Mouse (Mus musculus) fibroblast of lung, adult 2 months (primary cell): Measurements from ENCODE around the gene Mpzl2.
"Not testable (repeated sequence)": the region's sequence is repeated elsewhere in the genome, so short reads cannot be mapped to it uniquely, and the experiment has no call there.

Source experiments
- DNase-seq: peaks from one replicate; pipeline ENCODE4 v3.0.0-alpha.2; 2011; ENCODE audit warnings: low read depth

Gene Mpzl2

GRCm38 (mm10) chr9:45034526-45034925 lies 5.1 kb upstream of the Mpzl2 start:
- no peak for DNase-seq

- not testable (repeated sequence) for DNase-seq
Observed at GRCm38 (mm10) chr9:45037803-45038202, 1.8 kb upstream of the Mpzl2 start.

GRCm38 (mm10) chr9:45040066-45040845 lies 657 bp downstream of the Mpzl2 start:
- no peak for DNase-seq

- no peak for DNase-seq
Observed at GRCm38 (mm10) chr9:45041131-45041838, 1.7 kb downstream of the Mpzl2 start.

DNA sequence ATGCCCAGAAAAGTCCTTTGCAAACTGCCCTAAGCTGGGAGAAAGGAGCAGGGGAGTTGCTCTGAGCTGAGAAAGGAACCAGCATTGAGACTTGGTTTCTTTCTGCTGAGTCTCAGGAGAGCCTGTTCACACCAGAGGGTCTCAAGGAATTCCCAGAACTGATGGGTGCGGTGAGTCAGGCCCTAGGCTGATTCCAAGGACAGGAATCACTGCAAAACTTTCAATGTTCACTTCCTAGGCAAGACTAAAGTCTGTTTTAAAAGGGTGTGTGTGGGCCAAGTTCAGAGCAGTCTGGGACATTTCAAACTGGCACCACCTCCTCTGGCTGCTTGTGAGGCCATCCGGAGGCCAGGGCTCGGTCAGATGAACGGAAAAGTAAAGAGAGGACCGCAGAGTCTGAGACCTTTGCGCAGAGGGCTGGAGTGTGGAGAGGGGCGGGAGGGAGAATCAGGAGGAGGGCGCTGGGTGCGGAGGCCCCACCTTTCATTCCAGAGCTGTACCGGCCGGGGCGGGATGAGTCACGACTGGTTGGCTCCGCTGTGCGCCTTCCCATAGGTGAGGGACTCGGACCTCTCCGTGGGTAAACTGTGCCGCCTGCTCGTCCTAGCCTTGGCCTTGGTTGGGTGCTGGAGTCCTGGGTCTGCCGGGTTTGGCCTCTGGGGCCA lies 2.6 kb downstream of the Mpzl2 start:
- DNase-seq, result no peak

DNA sequence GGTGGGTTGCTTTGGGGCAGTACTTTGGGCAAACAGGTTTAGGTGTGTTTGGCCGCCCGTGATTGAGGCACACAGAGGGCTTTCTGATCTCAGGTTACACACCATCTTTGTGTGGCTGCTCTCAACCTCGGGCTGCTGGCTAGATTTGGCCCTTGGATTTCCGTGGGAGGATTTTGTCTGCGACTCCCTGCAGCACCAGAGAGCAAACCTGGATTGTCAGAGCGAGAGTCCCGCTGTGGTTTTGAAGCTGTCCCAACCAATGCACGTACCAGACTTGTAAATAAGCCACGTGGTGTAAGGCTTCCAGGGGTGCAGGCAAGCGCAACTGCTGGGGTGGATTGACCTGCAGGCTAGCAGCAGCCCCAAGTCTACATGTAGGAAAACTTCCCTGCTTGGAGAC lies 3.3 kb downstream of the Mpzl2 start:
- DNase-seq, result no peak

DNA sequence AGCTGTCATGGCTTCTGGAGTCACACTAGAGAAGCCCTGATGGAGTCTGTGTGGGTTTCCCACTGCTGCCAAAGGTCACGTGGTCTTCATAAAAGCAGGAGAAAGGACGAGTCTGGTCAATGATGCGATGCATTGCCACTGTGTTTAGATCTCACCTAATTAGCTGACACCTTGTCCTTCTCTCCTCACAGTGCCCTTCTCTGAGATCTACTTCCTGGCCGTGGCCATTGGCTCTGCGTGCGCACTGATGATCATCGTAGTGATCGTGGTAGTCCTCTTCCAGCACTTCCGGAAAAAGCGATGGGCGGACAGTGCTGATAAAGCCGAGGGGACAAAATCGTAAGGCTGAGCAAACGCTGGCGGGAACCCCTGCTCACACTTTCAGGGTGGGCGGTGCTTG lies 7.4 kb downstream of the Mpzl2 start:
- DNase-seq, result no peak

- DNase-seq, result no peak
Observed at GRCm38 (mm10) chr9:45048511-45048910, 8.9 kb downstream of the Mpzl2 start.

DNA sequence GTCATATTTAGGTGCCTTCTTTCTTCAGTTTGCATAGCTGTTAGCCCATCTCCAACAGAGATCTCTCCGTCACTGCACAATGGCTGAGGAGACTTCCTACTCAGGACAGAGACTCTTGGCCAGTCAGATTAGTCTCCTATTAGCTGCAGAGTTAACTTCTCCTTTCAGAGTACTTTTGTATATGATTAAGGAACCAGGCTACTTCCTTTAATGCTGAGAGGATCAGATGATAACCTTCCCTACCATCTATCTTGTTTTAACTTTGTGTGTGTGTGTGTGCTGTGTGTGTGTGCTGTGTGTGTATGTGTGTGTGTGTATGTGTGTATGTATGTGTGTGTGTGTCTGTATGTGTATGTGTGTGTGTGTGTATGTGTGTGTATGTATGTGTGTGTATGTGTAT lies 10.1 kb downstream of the Mpzl2 start:
- DNase-seq, result no peak

DNA sequence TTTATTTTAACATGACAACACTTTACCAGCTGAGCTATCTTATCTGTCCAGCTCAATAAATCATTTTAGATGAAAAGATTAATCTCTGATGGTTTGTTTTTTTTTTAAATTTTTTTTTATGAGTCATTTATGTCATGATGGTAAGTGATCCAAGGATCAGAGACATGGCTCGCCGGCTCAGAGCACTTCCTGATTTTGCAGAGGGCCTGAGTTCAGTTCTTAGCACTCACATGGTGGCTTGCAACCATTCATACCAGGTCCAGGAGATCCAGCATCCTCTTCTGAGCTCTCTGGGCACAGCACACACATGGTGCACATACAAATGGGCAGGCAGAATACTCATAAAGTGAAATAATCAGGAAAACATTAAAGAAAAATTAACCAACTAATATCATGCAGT lies 10.7 kb downstream of the Mpzl2 start:
- DNase-seq, result no peak

DNA sequence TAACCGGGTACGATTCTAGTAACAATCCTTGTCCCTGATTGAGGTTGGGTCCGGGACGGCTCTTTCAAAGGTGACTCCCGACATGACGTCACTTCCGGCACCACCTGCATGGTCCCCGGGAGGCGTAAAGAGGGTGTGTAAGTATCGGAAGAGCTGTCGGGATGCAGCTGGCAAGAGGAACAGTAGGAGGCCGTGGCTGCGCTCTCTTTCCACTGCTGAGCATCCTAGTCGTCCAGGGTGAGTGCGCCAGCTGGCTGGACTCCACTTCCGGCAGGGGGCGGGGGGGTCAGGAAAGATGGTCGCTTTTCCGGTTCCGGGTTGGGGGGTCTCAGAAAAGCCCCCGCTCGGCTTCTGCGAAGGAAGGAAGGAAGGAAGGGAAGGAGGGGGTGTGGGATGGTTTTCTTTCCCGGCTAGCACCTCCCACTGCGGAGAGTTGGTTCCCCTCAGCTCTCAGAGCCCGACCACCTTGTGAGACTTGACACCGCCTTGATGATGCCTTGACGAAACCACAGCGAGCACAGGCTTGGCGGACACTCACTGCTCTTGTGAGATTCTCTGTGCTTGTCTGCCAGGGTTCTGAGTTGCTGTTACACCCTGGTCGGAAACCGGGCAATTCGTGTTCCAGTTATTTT lies 15.6 kb downstream of the Mpzl2 start, which contains the start of gene Mpzl3:
TSS of gene Mpzl3 (plus strand) at position 105 of the 632 bp plus-strand sequence.
- DNase-seq, result peak; percentile 32

GRCm38 (mm10) chr9:45058304-45058940 lies 18.8 kb downstream of the Mpzl2 start:
- DNase-seq, result no peak

DNA sequence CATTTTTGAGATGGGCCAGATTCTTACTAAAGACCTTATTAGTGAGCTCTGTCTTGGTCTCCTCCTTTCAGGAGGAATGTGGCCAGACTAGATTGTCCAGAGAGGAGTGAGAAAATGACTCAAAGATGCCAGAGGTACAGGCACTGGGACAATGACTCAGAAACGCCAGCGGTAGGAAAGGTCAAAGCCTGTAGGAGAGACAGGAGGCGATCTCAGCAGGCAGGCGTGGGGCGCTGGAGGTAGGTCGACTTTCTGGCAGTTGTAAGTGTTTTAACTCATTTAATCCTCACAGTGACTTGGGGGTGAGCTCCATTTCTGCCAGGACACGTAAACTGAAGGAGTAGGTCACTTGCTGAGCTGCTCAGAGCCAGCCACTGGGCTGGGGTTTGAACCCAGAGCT lies 20.6 kb downstream of the Mpzl2 start:
- no peak for DNase-seq

- no peak for DNase-seq
Observed at GRCm38 (mm10) chr9:45062677-45063076, 23.1 kb downstream of the Mpzl2 start.

- no peak for DNase-seq
Observed at GRCm38 (mm10) chr9:45064421-45064820, 24.8 kb downstream of the Mpzl2 start.

GRCm38 (mm10) chr9:45066735-45067134 lies 27.1 kb downstream of the Mpzl2 start:
- no peak for DNase-seq

GRCm38 (mm10) chr9:45071800-45072199 lies 32.2 kb downstream of the Mpzl2 start:
- DNase-seq, result no peak

GRCm38 (mm10) chr9:45077859-45078258 lies 38.3 kb downstream of the Mpzl2 start:
- no peak for DNase-seq

- DNase-seq, result no peak
Observed at GRCm38 (mm10) chr9:45079011-45079410, 39.4 kb downstream of the Mpzl2 start, which contains the start of gene Jaml. Gene Jaml, plus strand, starts transcription at chr9:45079183.

- no peak for DNase-seq
Observed at GRCm38 (mm10) chr9:45083132-45083531, 43.5 kb downstream of the Mpzl2 start.

DNA sequence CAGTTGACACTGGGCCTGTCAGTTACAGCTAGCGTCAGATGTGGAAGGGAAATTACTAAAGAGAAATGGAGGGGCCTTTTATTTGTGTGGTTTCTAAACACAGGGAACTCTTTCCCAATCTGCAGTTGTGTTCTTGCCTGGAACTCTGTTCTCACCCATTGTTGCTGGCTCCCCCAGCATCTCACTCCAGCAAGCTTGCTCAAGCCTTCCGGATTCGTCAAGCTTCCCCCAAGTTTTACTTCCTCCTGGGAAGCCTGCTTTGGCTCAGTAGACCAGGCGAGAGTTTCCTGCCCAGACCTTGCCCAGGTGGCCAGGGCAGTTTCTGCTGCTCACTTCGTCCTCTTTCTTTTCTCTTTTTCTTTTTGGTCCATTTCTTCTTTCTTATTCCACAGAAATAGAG lies 45.0 kb downstream of the Mpzl2 start:
- no peak for DNase-seq
